Mouse (Mus musculus): ENCODE data around the gene Ciapin1.

Gene Ciapin1

DNA sequence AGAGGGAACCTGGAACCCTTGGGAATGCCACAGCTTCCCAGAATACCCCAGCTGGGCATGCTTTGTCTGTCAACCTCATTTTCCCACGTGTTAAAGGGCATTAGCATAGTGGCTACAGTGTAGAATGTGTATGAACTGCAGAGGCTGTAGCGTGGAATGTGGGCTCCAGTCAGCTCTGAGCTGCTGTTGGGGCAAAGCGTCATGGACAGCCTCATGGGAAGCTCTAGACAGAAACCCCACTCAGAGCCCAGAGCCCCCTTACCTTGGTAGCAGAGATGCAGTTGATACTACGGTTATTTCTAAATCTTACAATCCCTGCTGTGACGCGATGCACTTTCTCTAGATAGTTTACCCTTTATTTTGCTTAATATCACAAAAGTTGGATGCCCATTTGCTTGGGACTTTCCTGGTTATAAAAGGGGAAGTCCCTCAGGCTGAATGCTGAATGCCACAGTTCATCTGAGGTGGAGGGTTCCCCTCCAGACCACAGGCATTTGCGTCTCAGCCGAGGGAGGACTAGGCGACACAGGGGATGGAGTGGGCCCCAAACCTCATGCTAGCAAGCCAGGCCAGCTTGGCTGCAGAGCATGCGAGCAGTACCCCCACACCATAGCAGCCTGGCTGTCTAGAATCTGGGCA is 59.1 kb downstream of the Ciapin1 start:
- no peak for DNase-seq (ENCODE audit: low spot score in 2 of 2)

DNA sequence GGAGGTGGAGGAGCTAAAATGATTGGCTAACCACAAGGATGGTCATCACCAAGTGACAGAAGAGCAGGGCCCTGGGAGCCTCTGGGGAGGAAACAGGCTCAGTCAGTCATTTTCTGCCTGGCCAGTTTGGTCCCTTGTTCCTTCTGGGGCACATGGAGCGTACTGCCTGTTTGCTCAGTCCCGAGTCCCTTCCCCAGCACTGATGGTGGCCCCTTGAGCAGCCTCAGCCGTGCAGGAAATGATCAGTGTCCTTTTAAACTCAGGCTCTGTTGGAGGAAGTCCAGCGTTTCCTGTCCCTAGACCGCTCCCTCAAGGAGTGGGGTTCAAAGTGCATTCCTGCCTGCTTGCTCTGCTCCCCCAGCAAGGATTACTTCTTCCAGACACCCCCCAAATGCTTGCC is 59.7 kb downstream of the Ciapin1 start:
- DNase-seq (ENCODE audit: low spot score in 2 of 2), result no peak

DNA sequence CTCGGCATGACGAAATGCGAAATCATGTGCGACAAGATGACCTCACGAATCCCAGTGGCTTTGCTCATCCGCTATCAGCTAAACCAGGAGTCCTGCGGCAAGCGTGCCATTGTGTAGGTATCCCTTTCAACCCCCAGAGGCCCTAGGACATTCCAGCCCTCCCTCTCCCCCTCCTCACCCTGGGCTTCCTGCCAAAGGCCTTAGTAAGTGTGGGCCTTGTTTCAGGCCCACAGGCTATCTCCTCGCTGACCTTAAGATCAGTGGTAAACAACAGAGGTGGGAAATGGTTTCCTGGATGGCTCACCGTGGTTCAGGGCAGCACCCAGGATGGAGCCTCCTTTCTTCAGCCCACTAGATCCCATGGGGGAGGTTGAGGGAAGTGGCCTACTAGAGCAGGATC is 60.1 kb downstream of the Ciapin1 start:
- DNase-seq (ENCODE audit: low spot score in 2 of 2), result no peak

DNA sequence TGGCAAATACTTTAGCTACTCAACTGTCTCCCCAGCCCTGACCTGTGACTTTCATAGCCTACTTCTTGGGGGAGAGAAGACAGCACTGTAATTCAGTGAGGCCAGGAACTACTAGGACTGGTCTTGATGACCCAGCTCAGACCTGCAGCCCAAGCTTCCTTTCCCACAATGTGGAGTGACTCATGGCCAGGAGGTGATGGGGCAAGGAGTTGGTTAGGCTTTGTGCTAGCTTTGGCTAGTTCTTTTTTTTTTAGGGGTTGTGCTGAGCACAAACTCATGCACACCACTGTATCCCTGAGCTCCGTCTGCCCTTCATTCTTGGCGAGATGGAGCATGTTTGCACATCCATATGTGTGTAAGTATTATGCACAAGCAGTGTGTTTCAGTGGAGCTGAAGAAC is 61.8 kb downstream of the Ciapin1 start:
- no peak for DNase-seq (ENCODE audit: low spot score in 2 of 2)

DNA sequence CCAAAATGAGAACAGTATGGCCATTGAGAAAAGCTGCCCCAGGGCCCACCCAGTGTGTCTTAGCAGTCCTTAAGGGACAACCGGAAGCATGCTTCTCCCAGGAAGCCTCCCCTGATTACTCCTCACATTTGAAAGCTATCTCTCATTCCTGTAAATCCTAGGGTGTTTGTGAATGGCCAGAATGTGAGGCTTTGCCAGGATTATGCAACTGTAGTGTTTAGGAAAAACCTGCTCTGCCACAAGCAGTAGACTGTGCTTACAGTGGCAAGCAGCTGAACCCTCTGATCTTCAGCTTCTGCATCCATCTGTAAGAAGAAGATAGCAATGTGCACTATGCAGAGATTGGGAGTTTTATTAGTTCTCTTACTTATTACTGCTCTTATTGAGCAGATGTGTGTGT is 63.6 kb downstream of the Ciapin1 start:
- DNase-seq (ENCODE audit: low spot score in 2 of 2), result no peak

DNA sequence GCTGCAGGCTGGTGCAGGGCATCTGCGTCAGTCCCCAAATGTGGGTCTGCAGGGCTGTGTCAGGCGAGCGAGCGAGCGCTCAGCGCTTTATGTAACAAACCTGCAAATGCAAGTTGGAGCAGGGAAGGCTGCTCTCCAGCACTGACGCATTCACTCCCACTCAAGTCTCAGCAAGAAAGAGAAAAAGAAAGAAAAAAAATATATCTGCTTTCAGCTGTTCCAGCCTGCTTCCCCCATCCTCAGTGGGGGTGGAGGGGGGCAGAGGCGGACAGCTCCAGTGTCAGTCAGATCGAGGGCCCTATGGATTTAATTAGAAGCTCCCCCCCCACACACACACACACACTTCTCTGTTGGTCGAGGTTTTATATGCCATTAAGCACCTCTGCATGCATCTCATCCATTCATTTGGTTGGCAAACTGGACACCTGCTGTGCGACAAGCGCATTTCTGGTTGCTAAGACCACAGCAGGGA is 64.4 kb downstream of the Ciapin1 start:
- DNase-seq (ENCODE audit: low spot score in 2 of 2), result peak; percentile 81 to 90

DNA sequence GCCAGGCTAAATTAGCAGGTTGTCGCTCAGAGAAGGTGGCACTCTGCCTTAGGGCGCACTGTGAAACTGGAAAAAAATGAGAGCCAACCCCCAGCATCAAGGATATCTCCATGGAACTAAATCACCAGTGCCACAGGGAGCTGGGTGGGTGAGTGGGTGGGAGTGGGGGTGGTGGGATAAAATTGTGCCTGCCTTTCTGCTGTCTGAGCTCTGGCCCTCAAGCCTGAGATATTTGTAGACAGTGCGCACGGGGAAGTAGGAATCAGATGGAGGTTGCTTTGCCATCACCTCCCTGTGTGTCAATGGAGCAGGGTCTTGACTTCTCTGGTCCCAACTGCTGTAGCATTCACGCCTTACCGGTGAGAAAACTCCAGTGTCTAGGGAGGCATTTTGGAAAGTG is 65.1 kb downstream of the Ciapin1 start:
- DNase-seq (ENCODE audit: low spot score in 2 of 2), result no peak

DNA sequence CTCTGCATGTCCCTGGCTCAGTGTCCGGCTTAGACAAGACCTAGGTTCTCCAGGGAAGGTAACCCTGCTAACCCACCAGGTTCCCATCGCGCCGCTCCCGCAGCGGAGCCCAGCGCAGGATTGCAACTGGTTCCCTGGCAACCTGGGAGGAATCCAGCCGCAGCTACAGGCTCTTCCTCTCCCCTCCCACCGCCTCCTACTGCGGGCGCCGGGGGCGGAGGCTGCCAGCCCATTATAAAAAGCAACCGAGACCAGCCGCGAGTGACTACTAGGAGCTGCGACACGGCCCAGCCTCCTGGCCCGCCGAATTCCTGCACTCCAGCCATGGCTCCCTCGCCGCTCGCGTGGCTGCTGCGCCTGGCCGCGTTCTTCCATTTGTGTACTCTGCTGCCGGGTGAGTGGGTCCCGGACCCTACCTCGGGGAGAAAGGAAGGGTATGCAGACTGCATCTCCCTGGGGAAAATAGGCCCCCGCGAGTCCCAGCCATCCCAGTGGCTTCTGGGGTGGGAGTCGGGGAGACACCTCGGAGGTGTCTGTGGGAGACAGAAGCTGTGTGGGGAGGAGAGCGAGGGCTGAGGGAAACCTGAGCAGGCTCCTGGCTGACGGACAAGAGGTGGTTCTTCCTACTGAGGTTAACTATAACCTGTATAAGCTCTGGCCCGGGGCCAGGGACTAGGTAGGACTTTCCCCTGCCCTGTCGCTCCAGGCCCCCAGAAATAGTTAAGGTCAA is 66.1 kb downstream of the Ciapin1 start, which contains the start of gene Cx3cl1:
Gene Cx3cl1 (plus strand): TSS at position 69 of the 730 bp plus-strand sequence.
- peak; percentile 90 to 93 for DNase-seq (ENCODE audit: low spot score in 2 of 2)

DNA sequence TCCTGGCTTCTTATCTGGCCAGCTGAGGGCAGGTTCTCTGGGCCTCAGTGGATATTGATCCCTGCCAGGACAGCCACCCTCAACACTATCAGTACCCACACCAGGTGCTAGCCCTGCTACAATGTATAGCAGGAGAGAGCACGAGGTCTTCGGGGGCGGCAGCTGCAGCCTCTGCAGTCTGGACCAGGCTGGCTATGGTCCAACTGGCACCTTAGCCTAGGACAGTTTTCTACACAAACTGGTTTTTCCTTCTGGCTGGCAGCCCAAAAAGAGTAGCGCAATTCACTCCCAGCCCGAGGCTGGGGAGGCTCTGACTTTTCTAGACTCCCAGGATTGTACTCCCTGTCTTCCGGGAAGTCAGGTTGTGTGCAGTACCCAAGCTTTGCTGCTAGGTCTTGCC is 67.2 kb downstream of the Ciapin1 start:
- DNase-seq (ENCODE audit: low spot score in 2 of 2), result no peak

Data from right cerebral cortex, postnatal 36 days (tissue).